Mouse (Mus musculus) neural tube, embryonic 11.5 days (tissue): ENCODE results near the gene Chn2. TPM values are rescaled to one million over a fixed set of nuclear protein-coding genes. Genes with fewer than 3 reads are reported as not detected.
A peak's percentile ranks its signal among the peaks of the same experiment; 100 is the strongest.

Source experiments
- ATAC-seq: fragments of 200-750 bp; cut with Nextera tagmentation; 2 replicates; pipeline ENCODE4 v1.8.0; 2017; ENCODE audit warnings: moderate number of reproducible peaks, mild to moderate bottlenecking, moderate TSS enrichment, moderate library complexity; ENCODE audit not compliant: insufficient read depth, low FRiP score, low TSS enrichment
- DNase-seq: peaks from one replicate; pipeline ENCODE4 v3.0.0-alpha.2; 2015; ENCODE audit warnings: low spot score
- H3K27ac ChIP-seq: fragments of 300-500 bp; sonication (generic); 2 replicates; pipeline ENCODE4 v1.5.1; 2014; ENCODE audit warnings: low read depth, mild to moderate bottlenecking, low read length
- H3K27me3 ChIP-seq: fragments of 300-500 bp; sonication (generic); 2 replicates; pipeline ENCODE4 v1.6.1; 2014; ENCODE audit warnings: mild to moderate bottlenecking, low read length, mixed read lengths; ENCODE audit not compliant: control insufficient read depth, insufficient read depth
- H3K36me3 ChIP-seq: fragments of 300-500 bp; sonication (generic); 2 replicates; pipeline ENCODE4 v1.6.1; 2014; ENCODE audit warnings: mild to moderate bottlenecking, low read length, moderate library complexity, mixed read lengths; ENCODE audit not compliant: control insufficient read depth, insufficient read depth
- H3K4me1 ChIP-seq: fragments of 300-500 bp; sonication (generic); 2 replicates; pipeline ENCODE4 v1.6.1; 2014; ENCODE audit warnings: low read length, mixed read lengths; ENCODE audit not compliant: control insufficient read depth, insufficient read depth
- H3K4me2 ChIP-seq: fragments of 300-500 bp; sonication (generic); 2 replicates; pipeline ENCODE4 v1.6.1; 2014; ENCODE audit warnings: low read depth, mild to moderate bottlenecking, moderate library complexity
- H3K4me3 ChIP-seq: fragments of 300-500 bp; sonication (generic); 2 replicates; pipeline ENCODE4 v1.5.1; 2014; ENCODE audit warnings: low read depth, low read length
- H3K9ac ChIP-seq: fragments of 300-500 bp; sonication (generic); 2 replicates; pipeline ENCODE4 v1.6.1; 2014; ENCODE audit warnings: mild to moderate bottlenecking, low read length
- H3K9me3 ChIP-seq: fragments of 300-500 bp; sonication (generic); 2 replicates; pipeline ENCODE4 v1.6.1; 2016; ENCODE audit warnings: low read length; ENCODE audit not compliant: control insufficient read depth
- WGBS: fragments of 180-500 bp; shearing (Covaris S2); extraction: QIAGEN DNeasy Blood & Tissue Kit; methylation state at CpG from one replicate; pipeline ENCODE4 v1.1.7; 2014; 5-methylcytosine and 5-hydroxymethylcytosine counted together
- polyA plus RNA-seq: library from polyadenylated mRNA; unstranded; fragments of >200 nt; fragmentation: Nextera tagmentation; extraction: Ambion mirVana; gene quantifications from 2 replicates; pipeline ENCODE4 v1.2.1, GENCODE M21; 2014

Gene Chn2
- polyA plus RNA-seq, 1 experiment from 2014 or later, result 24.2 TPM

- no peak for ATAC-seq
- H3K9me3 ChIP-seq, result no peaks in the 10 kb centered on the region
- no peak overlapping the region for H3K27ac ChIP-seq
- H3K9ac ChIP-seq, result peak overlapping the region; percentile 44
- DNase-seq, result peak; percentile 60
- peak overlapping the region; percentile 47 for H3K4me3 ChIP-seq
- H3K36me3 ChIP-seq, result no peaks in the 10 kb centered on the region
- WGBS, result under 1% methylated on average over 53 of the region's 53 CpGs
- H3K4me1 ChIP-seq, result peaks cover 11% of the 10 kb centered on the region
- peaks cover 31% of the 10 kb centered on the region for H3K27me3 ChIP-seq
- peak overlapping the region; percentile 88 for H3K4me2 ChIP-seq
Measured at GRCm38 (mm10) chr6:54326671-54327625, 287.6 kb downstream of the Chn2 start.

DNA sequence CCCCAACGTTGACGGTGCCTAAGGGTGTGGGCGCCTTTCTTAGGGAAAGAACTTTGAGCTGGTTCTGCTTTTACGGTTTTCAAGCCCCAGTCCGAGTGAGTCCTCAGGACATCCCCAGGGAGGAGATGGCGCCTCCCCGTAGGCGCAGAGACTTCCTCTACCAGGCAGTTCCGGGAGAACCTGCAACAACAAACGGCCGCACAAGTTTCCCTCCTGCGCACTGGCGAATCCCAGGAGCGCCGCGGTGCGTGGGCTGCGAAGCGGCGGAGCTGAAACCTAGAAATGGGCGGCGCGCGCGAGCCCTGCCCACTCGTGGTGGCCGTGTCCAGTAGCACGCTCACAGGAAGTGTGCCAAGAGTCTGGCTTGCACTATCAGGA is 288.3 kb downstream of the Chn2 start:
- Histone ChIP-seq H3K9ac (peak overlapping the region; percentile 44), H3K4me2 (peak overlapping the region; percentile 88), H3K4me1 (peaks cover 15% of the 10 kb centered on the region), H3K9me3 (no peaks in the 10 kb centered on the region), H3K27me3 (peaks cover 31% of the 10 kb centered on the region), H3K36me3 (no peaks in the 10 kb centered on the region), H3K4me3 (peak overlapping the region; percentile 47), H3K27ac (no peak overlapping the region)
- under 1% methylated on average over 28 of the region's 28 CpGs for WGBS
- DNase-seq (peak; percentile 43), ATAC-seq (no peak)

GRCm38 (mm10) chr6:54328783-54329182 is 289.4 kb downstream of the Chn2 start:
- Histone ChIP-seq H3K9ac (no peak overlapping the region), H3K4me1 (peaks cover 15% of the 10 kb centered on the region), H3K36me3 (no peaks in the 10 kb centered on the region), H3K27me3 (peaks cover 31% of the 10 kb centered on the region), H3K4me3 (no peak overlapping the region), H3K9me3 (no peaks in the 10 kb centered on the region), H3K27ac (no peak overlapping the region), H3K4me2 (no peak overlapping the region)
- DNase-seq, result no peak
- ATAC-seq, result no peak
- WGBS, result 90% methylated on average over 5 of the region's 5 CpGs

DNA sequence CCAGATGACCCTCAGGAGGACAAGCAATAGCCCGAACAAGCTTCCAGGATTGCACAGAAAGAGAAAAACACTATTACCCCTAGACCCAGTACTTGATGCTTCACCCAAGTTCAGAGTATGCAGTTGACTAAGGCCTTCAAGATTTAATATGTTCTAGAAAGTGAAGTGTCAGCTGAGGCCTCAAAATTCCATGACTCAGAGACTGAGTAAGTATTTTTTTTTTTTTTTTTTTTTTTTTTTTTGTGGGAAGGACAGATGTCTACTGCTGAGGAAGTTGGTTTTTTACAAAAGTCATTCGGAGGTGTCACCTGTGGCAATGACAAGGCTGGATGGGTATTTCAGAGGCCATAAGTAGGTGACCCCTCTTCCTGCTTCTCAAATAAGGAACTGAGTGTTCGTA is 290.2 kb downstream of the Chn2 start:
- Histone ChIP-seq H3K4me1 (peaks cover 15% of the 10 kb centered on the region), H3K9me3 (no peaks in the 10 kb centered on the region), H3K4me3 (no peak overlapping the region), H3K4me2 (no peak overlapping the region), H3K36me3 (no peaks in the 10 kb centered on the region), H3K27ac (no peak overlapping the region), H3K27me3 (peaks cover 31% of the 10 kb centered on the region), H3K9ac (no peak overlapping the region)
- ATAC-seq (no peak), DNase-seq (no peak)
- WGBS, result 80% methylated on average over 3 of the region's 3 CpGs

- no peak overlapping the region for H3K4me3 ChIP-seq
- peaks cover 31% of the 10 kb centered on the region for H3K27me3 ChIP-seq
- H3K4me1 ChIP-seq, result peaks cover 15% of the 10 kb centered on the region
- WGBS, result 52% methylated on average over 10 of the region's 10 CpGs
- ATAC-seq (no peak), DNase-seq (no peak)
- no peaks in the 10 kb centered on the region for H3K36me3 ChIP-seq
- no peak overlapping the region for H3K9ac ChIP-seq
- no peak overlapping the region for H3K27ac ChIP-seq
- H3K4me2 ChIP-seq, result no peak overlapping the region
- no peaks in the 10 kb centered on the region for H3K9me3 ChIP-seq
Measured at GRCm38 (mm10) chr6:54330166-54330565, 290.8 kb downstream of the Chn2 start.

GRCm38 (mm10) chr6:54331765-54332164 is 292.4 kb downstream of the Chn2 start:
- no peak overlapping the region for H3K9ac ChIP-seq
- no peaks in the 10 kb centered on the region for H3K36me3 ChIP-seq
- no peak overlapping the region for H3K27ac ChIP-seq
- no peak overlapping the region for H3K4me2 ChIP-seq
- ATAC-seq, result no peak
- WGBS, result 58% methylated on average over 10 of the region's 10 CpGs
- peaks cover 13% of the 10 kb centered on the region for H3K4me1 ChIP-seq
- peak; percentile 31 for DNase-seq
- no peak overlapping the region for H3K4me3 ChIP-seq
- H3K9me3 ChIP-seq, result no peaks in the 10 kb centered on the region
- H3K27me3 ChIP-seq, result peaks cover 21% of the 10 kb centered on the region

DNA sequence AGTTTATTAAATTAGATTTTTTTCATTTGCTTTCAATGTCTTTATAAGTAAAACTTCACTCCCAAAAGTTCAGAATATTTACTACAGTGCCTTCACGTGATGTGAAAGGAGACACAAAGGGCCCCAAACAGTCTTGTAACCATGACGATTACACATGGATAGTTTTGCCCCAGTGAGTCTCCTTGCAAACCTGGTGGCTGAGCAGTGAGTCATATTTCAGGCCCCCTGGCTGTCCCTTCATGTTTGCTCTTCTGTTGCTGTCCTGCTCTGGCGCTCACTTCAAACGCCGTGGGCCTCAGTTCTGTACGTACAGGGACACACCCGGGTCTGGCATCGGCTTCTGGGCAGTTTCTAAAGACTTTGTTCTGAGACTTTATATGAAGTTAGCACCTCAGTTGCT is 292.8 kb downstream of the Chn2 start:
- Histone ChIP-seq H3K27ac (no peak overlapping the region), H3K4me3 (no peak overlapping the region), H3K27me3 (peaks cover 16% of the 10 kb centered on the region), H3K36me3 (no peaks in the 10 kb centered on the region), H3K4me1 (peaks cover 8% of the 10 kb centered on the region), H3K9ac (no peak overlapping the region), H3K4me2 (no peak overlapping the region), H3K9me3 (no peaks in the 10 kb centered on the region)
- 35% methylated on average over 8 of the region's 8 CpGs for WGBS
- DNase-seq (no peak), ATAC-seq (no peak)

DNA sequence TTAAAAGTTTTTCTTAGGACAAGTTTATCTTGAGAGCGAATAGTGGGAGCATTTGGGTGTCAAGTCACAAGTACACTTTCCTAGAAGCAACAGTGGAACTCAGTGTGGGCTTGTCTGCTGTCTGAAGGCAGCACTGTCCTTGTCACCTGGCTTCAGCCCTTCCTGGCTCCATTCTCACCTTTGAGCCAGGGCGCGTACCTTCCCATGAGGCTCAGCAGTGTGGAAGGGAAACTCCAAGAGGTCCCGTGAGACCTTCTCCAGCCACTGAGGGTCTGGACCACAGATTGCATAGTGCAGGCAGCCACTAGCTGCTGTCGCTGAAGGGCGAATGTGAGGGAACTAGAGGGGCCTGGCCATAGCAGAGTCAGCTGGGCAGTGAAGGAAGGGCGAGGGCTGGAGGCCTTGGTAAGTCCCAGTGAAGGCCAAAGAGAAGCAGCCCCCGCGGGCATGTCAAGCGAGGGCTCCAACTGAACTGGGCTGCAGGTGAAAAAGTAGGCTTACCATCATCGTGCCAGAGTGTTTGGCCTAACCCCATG is 293.8 kb downstream of the Chn2 start:
- Histone ChIP-seq H3K4me1 (0 out of 2 replicates have a peak, but pooled peaks cover 4% of the 10 kb centered on the region), H3K36me3 (no peaks in the 10 kb centered on the region), H3K9ac (no peak overlapping the region; the same call in 1 of the 2 replicates), H3K27ac (0 out of 2 replicates have a peak overlapping the region, but pooled peaks have one; percentile 23), H3K9me3 (no peaks in the 10 kb centered on the region), H3K27me3 (peaks cover 8% of the 10 kb centered on the region), H3K4me3 (no peak overlapping the region), H3K4me2 (no peak overlapping the region)
- 56% methylated on average over 11 of the region's 11 CpGs for WGBS
- ATAC-seq, result no peak
- no peak for DNase-seq
